Mouse (Mus musculus) CD4-positive naive resting alpha-beta T cell, adult 57 days (primary cell): Measurements from ENCODE around the gene Actn1. TPM values are rescaled to one million over a fixed set of nuclear protein-coding genes. Genes with fewer than 3 reads are reported as not detected.

Source experiments
- total RNA-seq: library from RNA; stranded (reverse); gene quantifications from one replicate; pipeline ENCODE4 v1.2.4, GENCODE M21; 2023

Actn1 gene
- total RNA-seq, result 431 TPM

DNA sequence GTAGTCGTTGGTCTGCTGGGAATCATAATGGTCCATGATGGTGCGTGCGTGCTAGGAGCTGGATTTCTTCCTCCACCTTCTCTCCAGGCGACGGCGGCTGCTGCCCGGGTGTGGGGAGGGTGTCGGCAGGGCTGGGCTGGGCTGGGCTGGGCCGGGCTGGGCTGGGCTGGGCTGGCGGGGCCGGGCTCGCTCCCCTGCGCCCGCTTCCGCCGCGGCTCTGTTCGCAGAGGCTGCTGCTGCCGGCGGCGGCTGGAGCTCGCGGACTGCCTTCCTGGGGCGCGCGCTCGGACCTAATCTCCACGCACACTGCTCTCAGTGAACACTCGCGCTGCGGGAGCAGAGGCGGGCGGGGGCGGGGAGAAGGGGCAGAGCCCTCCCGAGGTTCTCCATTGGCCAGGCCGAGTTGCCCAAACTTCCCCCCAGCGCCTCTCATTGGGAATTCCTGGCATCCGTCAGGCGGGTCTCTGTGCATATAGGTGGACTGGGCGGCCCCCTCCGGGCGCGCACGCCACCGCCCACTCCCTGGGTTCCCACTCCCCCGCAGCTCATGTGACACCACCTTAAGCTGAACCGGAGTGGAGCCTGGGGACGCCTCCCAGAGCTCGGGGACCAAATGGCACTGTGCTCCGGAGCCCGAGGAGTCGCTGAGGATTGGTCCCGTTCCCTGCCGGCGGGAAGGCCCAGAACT, at the start of gene Actn1:
Actn1 (minus strand) TSS at position 316 of the 688 bp plus-strand sequence.

Other genes with a start within 250 kb of the Actn1 start
- gene Zfp36l1, start 147.4 kb downstream of the Actn1 start, total RNA-seq, result 437 TPM
- 57.4 TPM for gene Dcaf5, start 176.2 kb upstream of the Actn1 start, total RNA-seq
- gene Exd2, start 202.7 kb upstream of the Actn1 start, total RNA-seq, result 44.4 TPM